Comparison of ENCODE assay signal across 15 mouse cellular contexts in genomic region chr2:3579316-3579902, GRCm38 (mm10). TPM values are rescaled to one million over a fixed set of nuclear protein-coding genes. Genes with fewer than 3 reads are reported as not detected.
DNase-seq lines count a peak whose midpoint lies in the region; ATAC-seq and TF ChIP-seq lines count a peak whose summit lies in the region.
"Had no signal": no experiment of that assay in that cellular context is flagged by ENCODE, and none has a peak within 500 bp of the region (broad histone marks: within the 10 kb centered on the region; RNA-seq: fewer than 3 reads in every experiment).

No protein-coding gene starts in this region.

- no peaks in the 10 kb centered on the region for H3K9me3 ChIP-seq in embryonic facial prominence, embryonic 14.5 days (ENCODE audit: control insufficient read depth, low read length)
- H3K9me3 ChIP-seq in midbrain, embryonic 14.5 days (ENCODE audit: control insufficient read depth, low read length): no peaks in the 10 kb centered on the region
- H3K9me3 ChIP-seq: intestine, embryonic 15.5 days had no signal

- DNase-seq in heart, adult 2 months: no peak
- no peak for DNase-seq in heart, postnatal 10 days
- peak; percentile 13 for DNase-seq in kidney, adult 9 months
- DNase-seq in kidney, adult 18-20 months: no peak
- peak; percentile 75 for DNase-seq in embryonic facial prominence, embryonic 14.5 days (ENCODE audit: low spot score)
- DNase-seq in layer of hippocampus, postnatal 25 days (ENCODE audit: extremely low spot score in 1 of 2, low spot score in 1 of 2): no peak
- DNase-seq in midbrain, embryonic 14.5 days: no peak
- DNase-seq: adrenal gland, postnatal 14 days; cerebellum, postnatal 36 days; forebrain, postnatal 0 days; heart, postnatal 36 days; thymus, postnatal 36 days had no signal

- no peak overlapping the region for H3K4me3 ChIP-seq in heart, adult 2 months
- H3K4me3 ChIP-seq in embryonic facial prominence, embryonic 14.5 days (ENCODE audit: low read depth, low read length): no peak overlapping the region
- no peak overlapping the region for H3K4me3 ChIP-seq in midbrain, embryonic 14.5 days (replicated peaks; ENCODE audit: low read depth, low read length)
- H3K4me3 ChIP-seq: intestine, embryonic 15.5 days had no signal

- no peaks in the 10 kb centered on the region for H3K79me2 ChIP-seq in heart, adult 2 months (replicated peaks; ENCODE audit: control insufficient read depth, insufficient read depth, low read length)

- no peak overlapping the region for H3K27ac ChIP-seq in heart, adult 2 months
- H3K27ac ChIP-seq in embryonic facial prominence, embryonic 14.5 days (replicated peaks; ENCODE audit: low read depth, low read length): 0 out of 2 replicates have a peak overlapping the region, but pooled peaks have one; percentile 16
- no peak overlapping the region for H3K27ac ChIP-seq in midbrain, embryonic 14.5 days (replicated peaks; ENCODE audit: low read depth, low read length)
- H3K27ac ChIP-seq: intestine, embryonic 15.5 days; macrophage had no signal

- no peak overlapping the region for H3K4me2 ChIP-seq in embryonic facial prominence, embryonic 14.5 days (ENCODE audit: low read depth, low read length)
- H3K4me2 ChIP-seq in midbrain, embryonic 14.5 days (ENCODE audit: low read length): no peak overlapping the region
- H3K4me2 ChIP-seq: intestine, embryonic 15.5 days had no signal

- no peak for TF ChIP-seq EP300 in heart, adult 2 months (IDR thresholded peaks at IDR 0.05; ENCODE audit: insufficient read depth, low read depth, low read length)

- 0 out of 2 replicates have a peak, but pooled peaks have one; percentile 16 for TF ChIP-seq CTCF in heart, adult 2 months (IDR thresholded peaks at IDR 0.05)

- ATAC-seq in embryonic facial prominence, embryonic 14.5 days (ENCODE audit: low read depth): no peak
- peak; percentile 68 for ATAC-seq in megakaryocyte, adult 5-6 weeks (ENCODE audit: poor library complexity, severe bottlenecking)
- ATAC-seq in midbrain, embryonic 14.5 days (ENCODE audit: low FRiP score, low TSS enrichment): no peak
- ATAC-seq: forebrain, postnatal 0 days; intestine, embryonic 15.5 days had no signal

- H3K27me3 ChIP-seq in heart, adult 2 months (ENCODE audit: control insufficient read depth, insufficient read depth, low read length): no peaks in the 10 kb centered on the region
- no peaks in the 10 kb centered on the region for H3K27me3 ChIP-seq in embryonic facial prominence, embryonic 14.5 days (replicated peaks; ENCODE audit: control insufficient read depth, insufficient read depth, low read length)
- H3K27me3 ChIP-seq in midbrain, embryonic 14.5 days (ENCODE audit: control insufficient read depth, insufficient read depth, low read length): no peaks in the 10 kb centered on the region
- H3K27me3 ChIP-seq: intestine, embryonic 15.5 days had no signal

- no peak overlapping the region for H3K9ac ChIP-seq in heart, adult 2 months (ENCODE audit: low read depth, low read length)
- H3K9ac ChIP-seq in embryonic facial prominence, embryonic 14.5 days (ENCODE audit: low read depth, low read length): no peak overlapping the region
- no peak overlapping the region for H3K9ac ChIP-seq in midbrain, embryonic 14.5 days (replicated peaks; ENCODE audit: low read length)
- H3K9ac ChIP-seq: forebrain, postnatal 0 days; intestine, embryonic 15.5 days had no signal

- no peaks in the 10 kb centered on the region for H3K4me1 ChIP-seq in heart, adult 2 months (ENCODE audit: control insufficient read depth, insufficient read depth, low read length)
- H3K4me1 ChIP-seq in embryonic facial prominence, embryonic 14.5 days (ENCODE audit: control insufficient read depth, insufficient read depth, low read length): no peaks in the 10 kb centered on the region
- no peaks in the 10 kb centered on the region for H3K4me1 ChIP-seq in midbrain, embryonic 14.5 days (ENCODE audit: control insufficient read depth, insufficient read depth, low read length)
- H3K4me1 ChIP-seq: intestine, embryonic 15.5 days had no signal

- H3K36me3 ChIP-seq in heart, adult 2 months (ENCODE audit: control insufficient read depth, insufficient read depth, low read length): no peaks in the 10 kb centered on the region
- no peaks in the 10 kb centered on the region for H3K36me3 ChIP-seq in embryonic facial prominence, embryonic 14.5 days (ENCODE audit: control insufficient read depth, insufficient read depth, low read length)
- no peaks in the 10 kb centered on the region for H3K36me3 ChIP-seq in midbrain, embryonic 14.5 days (ENCODE audit: control insufficient read depth, insufficient read depth, low read length)
- H3K36me3 ChIP-seq: intestine, embryonic 15.5 days had no signal

- intact Hi-C loops in heart, adult 2 months (cut with DNase I): no loop called here
- intact Hi-C loops in heart, postnatal 10 days (cut with DNase I): no loop called here

- TF ChIP-seq POLR2A in heart, adult 2 months (IDR thresholded peaks at IDR 0.05; ENCODE audit: insufficient read depth, low read depth, low read length): no peak

- WGBS in heart, adult 2 months: 38% methylated on average over 2 of the region's 2 CpGs
- 60% methylated on average over 2 of the region's 2 CpGs for WGBS in embryonic facial prominence, embryonic 14.5 days
- WGBS in midbrain, embryonic 14.5 days: 93% methylated on average over 2 of the region's 2 CpGs

RNA-seq across cellular contexts. Expression of gene Fam107b, which starts 9.1 kb away (rescaled TPM):
- total RNA-seq in heart, adult 2 months (2021): 10 to 100 TPM in 1 of 2 experiments, 1 to 10 TPM in 1; 5.5 to 10.1 TPM
- polyA plus RNA-seq in heart, adult 2 months (2012; rRNA removed): 3.2 and 4.7 TPM in 2 replicates
- 10 to 100 TPM; 20.7 to 23.9 TPM for total RNA-seq in heart, postnatal 10 days (2021)
- 40.4 and 44.4 TPM in 2 replicates for polyA plus RNA-seq in embryonic facial prominence, embryonic 14.5 days (2014; fragmentation: Nextera tagmentation; extraction: Ambion mirVana)
- total RNA-seq in megakaryocyte, adult 5-6 weeks (2015): 794 and 805 TPM in 2 replicates
- 673 and 930 TPM in 2 replicates for total RNA-seq in megakaryocyte, adult 5-6 weeks (2017)
- total RNA-seq in layer of hippocampus, postnatal 25 days (2021): 10 to 100 TPM; 18.6 to 18.8 TPM
- 35.1 and 49.0 TPM in 2 replicates for polyA plus RNA-seq in midbrain, embryonic 14.5 days (2014; fragmentation: Nextera tagmentation; extraction: Ambion mirVana)

Comparison
In these comparisons a context has a peak if more than half of its experiments do, and no peak if none do; other contexts are left out.
1. DNase-seq: peak in kidney, adult 9 months (single experiment) and embryonic facial prominence, embryonic 14.5 days (single experiment); none in heart, adult 2 months (0 of 2), heart, postnatal 10 days (0 of 2), kidney, adult 18-20 months (single experiment), layer of hippocampus, postnatal 25 days (0 of 2) and midbrain, embryonic 14.5 days (single experiment).
2. RNA of gene Fam107b, which starts 9.1 kb away (total RNA-seq): 673 to 930 TPM in megakaryocyte, adult 5-6 weeks; 20.7 to 23.9 TPM in heart, postnatal 10 days, 18.6 to 18.8 TPM in layer of hippocampus, postnatal 25 days and 5.5 to 10.1 TPM in heart, adult 2 months; every median in the first group is over 10 times any median in the second.